Mouse (Mus musculus): ENCODE measurements around the gene Pyy.

Pyy gene

GRCm38 (mm10) chr11:102096446-102096845 is 11.2 kb downstream of the Pyy start:
- in situ Hi-C loops (cut with MboI, MseI) = no loop called here

- in situ Hi-C loops (cut with MboI, MseI) = no loop called here
These were observed 12.0 kb downstream of the Pyy start for GRCm38 (mm10) chr11:102095676-102096075.

GRCm38 (mm10) chr11:102089088-102089808 is 18.4 kb downstream of the Pyy start:
- in situ Hi-C loops (cut with MboI, MseI) = no loop called here

GRCm38 (mm10) chr11:102087931-102088898 is 19.4 kb downstream of the Pyy start, which contains the start of gene Mpp2:
Gene Mpp2 (minus strand): TSS chr11:102088515.
- in situ Hi-C loops (cut with MboI, MseI) = no loop called here

GRCm38 (mm10) chr11:102087081-102087751 is 20.4 kb downstream of the Pyy start:
- in situ Hi-C loops (cut with MboI, MseI) = no loop called here

- in situ Hi-C loops (cut with MboI, MseI) = no loop called here
These were observed 21.3 kb downstream of the Pyy start for GRCm38 (mm10) chr11:102086331-102086730.

- in situ Hi-C loops (cut with MboI, MseI) = no loop called here
These were observed 23.5 kb downstream of the Pyy start for GRCm38 (mm10) chr11:102084159-102084558.

GRCm38 (mm10) chr11:102083193-102083592 is 24.4 kb downstream of the Pyy start:
- in situ Hi-C loops (cut with MboI, MseI) = no loop called here

GRCm38 (mm10) chr11:102082322-102082721 is 25.3 kb downstream of the Pyy start:
- in situ Hi-C loops (cut with MboI, MseI) = no loop called here

GRCm38 (mm10) chr11:102073722-102074121 is 33.9 kb downstream of the Pyy start:
- in situ Hi-C loops (cut with MboI, MseI) = no loop called here

GRCm38 (mm10) chr11:102072729-102073128 is 34.9 kb downstream of the Pyy start:
- in situ Hi-C loops (cut with MboI, MseI) = no loop called here

GRCm38 (mm10) chr11:102070426-102070825 is 37.2 kb downstream of the Pyy start:
- in situ Hi-C loops (cut with MboI, MseI) = no loop called here

- in situ Hi-C loops (cut with MboI, MseI) = no loop called here
These were observed 38.0 kb downstream of the Pyy start for GRCm38 (mm10) chr11:102069633-102070032.

- in situ Hi-C loops (cut with MboI, MseI) = no loop called here
These were observed 38.7 kb downstream of the Pyy start for GRCm38 (mm10) chr11:102068969-102069368.

- in situ Hi-C loops (cut with MboI, MseI) = no loop called here
These were observed 44.6 kb downstream of the Pyy start for GRCm38 (mm10) chr11:102063076-102063475.

GRCm38 (mm10) chr11:102061941-102062473 is 45.6 kb downstream of the Pyy start:
- in situ Hi-C loops (cut with MboI, MseI) = no loop called here

GRCm38 (mm10) chr11:102061236-102061940 is 46.2 kb downstream of the Pyy start:
- in situ Hi-C loops (cut with MboI, MseI) = no loop called here
